Mouse (Mus musculus) heart, adult 2 months (tissue): ENCODE data around the gene Slc22a8. TPM values are rescaled to one million over a fixed set of nuclear protein-coding genes. Genes with fewer than 3 reads are reported as not detected.

Experiments
- DNase-seq, 2 experiments: peaks; one replicate each; pipeline ENCODE4 v3.0.0; 2021
- H3K27ac ChIP-seq: fragments of 200-600 bp; 2 replicates; pipeline ENCODE4 v1.8.1; 2022
- H3K27me3 ChIP-seq: fragments of 200-500 bp; 2 replicates; pipeline ENCODE4 v1.6.1; 2012; ENCODE audit warnings: mild to moderate bottlenecking, low read length, inconsistent platforms, mixed read lengths; ENCODE audit not compliant: control insufficient read depth, insufficient read depth
- H3K36me3 ChIP-seq: fragments of 200-500 bp; 2 replicates; pipeline ENCODE4 v1.6.1; 2012; ENCODE audit warnings: low read length, inconsistent platforms; ENCODE audit not compliant: control insufficient read depth, insufficient read depth
- H3K4me1 ChIP-seq: fragments of 200-500 bp; 2 replicates; pipeline ENCODE4 v1.6.1; 2011; ENCODE audit warnings: low read length; ENCODE audit not compliant: control insufficient read depth, insufficient read depth
- H3K4me3 ChIP-seq: fragments of 200-600 bp; 2 replicates; pipeline ENCODE4 v1.8.1; 2022
- H3K79me2 ChIP-seq: fragments of 200-500 bp; replicated peaks from 2 replicates; pipeline ENCODE4 v1.6.1; 2012; ENCODE audit warnings: mild to moderate bottlenecking, inconsistent platforms, low read length, moderate library complexity, mixed read lengths; ENCODE audit not compliant: control insufficient read depth, insufficient read depth
- H3K9ac ChIP-seq: fragments of 200-500 bp; 2 replicates; pipeline ENCODE4 v1.6.1; 2012; ENCODE audit warnings: low read depth, mild to moderate bottlenecking, control low read depth, inconsistent platforms, low read length, mixed read lengths
- CTCF ChIP-seq: fragments of 200-600 bp; IDR thresholded peaks from 2 replicates; pipeline ENCODE4 v1.8.1; 2022; ENCODE audit warnings: antibody characterized with exemption, mild to moderate bottlenecking, moderate library complexity
- EP300 ChIP-seq: fragments of 200-500 bp; IDR thresholded peaks from 2 replicates; pipeline ENCODE4 v1.6.1; 2011; ENCODE audit warnings: low read depth, low read length, control low read depth; ENCODE audit not compliant: insufficient read depth
- POLR2A ChIP-seq: fragments of 200-500 bp; IDR thresholded peaks from 2 replicates; pipeline ENCODE4 v1.6.1; 2011; ENCODE audit warnings: mild to moderate bottlenecking, low read depth, low read length, control low read depth; ENCODE audit not compliant: insufficient read depth
- WGBS: fragments of 180-500 bp; shearing (Covaris S2); methylation state at CpG from one replicate; pipeline ENCODE4 v1.1.7; 2018; 5-methylcytosine and 5-hydroxymethylcytosine counted together
- intact Hi-C: fragments of 180-260 bp; cut with DNase I; formaldehyde crosslinking; loops from one replicate; pipeline ENCODE4 v1.15.1; 2025
- polyA plus RNA-seq: library from polyadenylated mRNA; depleted of rRNA; stranded (reverse); fragments of >200 nt; gene quantifications from 2 replicates; pipeline ENCODE4 v1.2.3, GENCODE M21; 2012
- total RNA-seq, 2 experiments: library from RNA; stranded (reverse); gene quantifications; 2 replicates each; pipeline ENCODE4 v1.2.3; 2021

Gene Slc22a8
- total and polyA plus RNA-seq, 3 experiments: 0.04 TPM; not detected in 2

- no peaks in the 10 kb centered on the region for H3K4me1 ChIP-seq
- no peaks in the 10 kb centered on the region for H3K36me3 ChIP-seq
- no peaks in the 10 kb centered on the region for H3K79me2 ChIP-seq
- no peak; the same call in 1 of the 2 replicates for TF ChIP-seq CTCF
- TF ChIP-seq EP300: peak; percentile 73; the same call in 1 of the 2 replicates
- WGBS: 10% methylated on average over 24 of the region's 24 CpGs
- peak; percentile 33 to 48 for DNase-seq
- intact Hi-C loops: loop anchor here (1.0 kb wide), 1 partner anchor 105 kb away; no protein-coding TSS in a partner anchor
- no peak overlapping the region for H3K9ac ChIP-seq
- H3K27me3 ChIP-seq: no peaks in the 10 kb centered on the region
- H3K4me3 ChIP-seq: peak overlapping the region; percentile 9; the same call in 1 of the 2 replicates
- H3K27ac ChIP-seq: no peak overlapping the region
Measured at GRCm38 (mm10) chr19:8578293-8578969, 12.6 kb upstream of the Slc22a8 start.

- H3K79me2 ChIP-seq: no peaks in the 10 kb centered on the region
- no peaks in the 10 kb centered on the region for H3K36me3 ChIP-seq
- no peaks in the 10 kb centered on the region for H3K4me1 ChIP-seq
- H3K4me3 ChIP-seq: no peak overlapping the region
- H3K27ac ChIP-seq: no peak overlapping the region
- intact Hi-C loops: loop anchor here (1.0 kb wide), 1 partner anchor 104 kb away; no protein-coding TSS in a partner anchor
- DNase-seq: no peak
- H3K9ac ChIP-seq: no peak overlapping the region
- H3K27me3 ChIP-seq: no peaks in the 10 kb centered on the region
- 71% methylated on average over 2 of the region's 2 CpGs for WGBS
- TF ChIP-seq POLR2A (no peak), CTCF (no peak), EP300 (no peak)
Measured at GRCm38 (mm10) chr19:8578970-8579342, 12.1 kb upstream of the Slc22a8 start.

GRCm38 (mm10) chr19:8585298-8585697 is 5.8 kb upstream of the Slc22a8 start:
- Histone ChIP-seq H3K36me3 (no peaks in the 10 kb centered on the region), H3K9ac (no peak overlapping the region), H3K27ac (no peak overlapping the region), H3K4me3 (no peak overlapping the region), H3K79me2 (no peaks in the 10 kb centered on the region), H3K27me3 (no peaks in the 10 kb centered on the region), H3K4me1 (no peaks in the 10 kb centered on the region)
- WGBS: 67% methylated on average over 3 of the region's 3 CpGs
- DNase-seq: no peak
- intact Hi-C loops: no loop called here
- TF ChIP-seq EP300: no peak
- no peak for TF ChIP-seq POLR2A
- TF ChIP-seq CTCF: no peak

GRCm38 (mm10) chr19:8585899-8586298 is 5.2 kb upstream of the Slc22a8 start:
- Histone ChIP-seq H3K79me2 (no peaks in the 10 kb centered on the region), H3K27ac (no peak overlapping the region), H3K4me1 (no peaks in the 10 kb centered on the region), H3K36me3 (no peaks in the 10 kb centered on the region), H3K27me3 (no peaks in the 10 kb centered on the region), H3K4me3 (no peak overlapping the region), H3K9ac (no peak overlapping the region)
- intact Hi-C loops: no loop called here
- no peak for TF ChIP-seq POLR2A
- TF ChIP-seq CTCF: no peak
- TF ChIP-seq EP300: no peak
- 80% methylated on average over 2 of the region's 2 CpGs for WGBS
- DNase-seq: no peak

DNA sequence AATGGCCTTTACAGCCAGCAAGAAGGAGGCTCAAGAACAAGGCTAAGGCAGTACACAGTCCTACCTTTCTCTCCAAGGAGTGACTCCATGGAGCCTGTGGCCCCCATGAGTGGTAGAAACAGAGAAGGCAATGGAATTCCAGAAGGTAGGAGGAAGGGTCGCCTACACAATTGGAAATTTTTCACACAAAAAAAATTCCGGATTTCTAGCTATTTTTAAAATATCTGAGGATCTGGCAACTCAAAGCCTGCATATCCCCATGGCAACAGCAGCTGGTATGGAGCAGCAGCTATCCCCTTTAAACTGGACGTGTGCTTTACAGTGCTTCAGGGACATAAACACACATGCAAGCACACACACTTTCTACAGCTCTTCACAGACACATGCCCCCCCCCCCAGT is 4.7 kb upstream of the Slc22a8 start:
- Histone ChIP-seq H3K9ac (no peak overlapping the region), H3K79me2 (no peaks in the 10 kb centered on the region), H3K4me1 (no peaks in the 10 kb centered on the region), H3K4me3 (no peak overlapping the region), H3K36me3 (no peaks in the 10 kb centered on the region), H3K27ac (no peak overlapping the region), H3K27me3 (no peaks in the 10 kb centered on the region)
- intact Hi-C loops: no loop called here
- TF ChIP-seq CTCF (no peak), POLR2A (no peak), EP300 (no peak)
- no peak for DNase-seq
- 44% methylated on average over 3 of the region's 3 CpGs for WGBS

DNA sequence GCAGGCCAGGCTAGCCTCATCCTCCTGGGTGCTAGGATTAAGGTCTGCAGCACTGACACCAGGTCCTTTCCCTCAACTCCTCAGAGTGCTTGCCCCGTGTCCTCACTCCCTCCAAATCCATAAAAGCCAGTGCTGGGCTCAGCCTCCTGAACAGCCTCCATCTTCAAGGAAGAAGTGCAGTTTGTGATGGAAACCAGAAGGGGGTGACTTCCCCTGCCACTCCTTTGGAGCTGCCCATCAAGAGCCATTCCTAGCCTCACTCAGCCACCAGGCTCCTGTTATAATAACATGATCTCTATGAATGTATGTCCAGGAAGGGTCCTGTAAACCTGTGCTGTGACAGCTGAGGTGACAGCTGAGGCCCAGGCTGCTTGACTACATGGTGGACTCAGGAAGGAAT is 3.7 kb upstream of the Slc22a8 start:
- Histone ChIP-seq H3K36me3 (no peaks in the 10 kb centered on the region), H3K79me2 (no peaks in the 10 kb centered on the region), H3K27me3 (no peaks in the 10 kb centered on the region), H3K9ac (no peak overlapping the region), H3K27ac (no peak overlapping the region), H3K4me3 (no peak overlapping the region), H3K4me1 (no peaks in the 10 kb centered on the region)
- WGBS: 68% methylated on average over 1 of the region's 1 CpGs
- no peak for TF ChIP-seq CTCF
- TF ChIP-seq EP300: no peak
- no peak for TF ChIP-seq POLR2A
- intact Hi-C loops: no loop called here
- DNase-seq: no peak
